Mouse (Mus musculus): ENCODE data around the gene Klhl12.
"Not testable (repeated sequence)": the region's sequence is repeated elsewhere in the genome, so short reads cannot be mapped to it uniquely, and the experiment has no call there.

Klhl12 gene

GRCm38 (mm10) chr1:134454904-134455824 is at the start of gene Klhl12:
Klhl12 (plus strand) TSS chr1:134455531.
- peak; percentile 95 to 97 for DNase-seq (ENCODE audit: low spot score in 2 of 2)

- DNase-seq (ENCODE audit: low spot score in 2 of 2), result no peak
Measured at GRCm38 (mm10) chr1:134406414-134406771, 48.9 kb upstream of the Klhl12 start.

GRCm38 (mm10) chr1:134408080-134408479 is 47.3 kb upstream of the Klhl12 start:
- no peak for DNase-seq (ENCODE audit: low spot score in 2 of 2)

- DNase-seq (ENCODE audit: low spot score in 2 of 2), result no peak
Measured at GRCm38 (mm10) chr1:134411706-134412629, 43.4 kb upstream of the Klhl12 start.

GRCm38 (mm10) chr1:134414038-134414437 is 41.3 kb upstream of the Klhl12 start:
- no peak for DNase-seq (ENCODE audit: low spot score in 2 of 2)

- DNase-seq (ENCODE audit: low spot score in 2 of 2), result no peak
Measured at GRCm38 (mm10) chr1:134414501-134415167, 40.7 kb upstream of the Klhl12 start.

GRCm38 (mm10) chr1:134415168-134415831 is 40.0 kb upstream of the Klhl12 start, which contains the start of gene Adipor1:
Adipor1 (plus strand) TSS chr1:134415378.
- peak; percentile 88 to 92 for DNase-seq (ENCODE audit: low spot score in 2 of 2)

GRCm38 (mm10) chr1:134418414-134418975 is 36.8 kb upstream of the Klhl12 start:
- DNase-seq (ENCODE audit: low spot score in 2 of 2), result no peak

GRCm38 (mm10) chr1:134419176-134419575 is 36.2 kb upstream of the Klhl12 start:
- no peak for DNase-seq (ENCODE audit: low spot score in 2 of 2)

- DNase-seq (ENCODE audit: low spot score in 2 of 2), result no peak
Measured at GRCm38 (mm10) chr1:134419751-134420458, 35.4 kb upstream of the Klhl12 start.

GRCm38 (mm10) chr1:134423911-134424310 is 31.4 kb upstream of the Klhl12 start:
- no peak for DNase-seq (ENCODE audit: low spot score in 2 of 2)

- no peak for DNase-seq (ENCODE audit: low spot score in 2 of 2)
Measured at GRCm38 (mm10) chr1:134426289-134426688, 29.0 kb upstream of the Klhl12 start.

GRCm38 (mm10) chr1:134433002-134433401 is 22.3 kb upstream of the Klhl12 start:
- no peak for DNase-seq (ENCODE audit: low spot score in 2 of 2)

GRCm38 (mm10) chr1:134433473-134433872 is 21.9 kb upstream of the Klhl12 start:
- DNase-seq (ENCODE audit: low spot score in 2 of 2), result no peak

GRCm38 (mm10) chr1:134435414-134435813 is 19.9 kb upstream of the Klhl12 start:
- peak in 1 of 2 experiments; percentile 41 for DNase-seq (ENCODE audit: low spot score in 2 of 2)

- DNase-seq (ENCODE audit: low spot score in 2 of 2), result no peak
Measured at GRCm38 (mm10) chr1:134440437-134440836, 14.9 kb upstream of the Klhl12 start.

GRCm38 (mm10) chr1:134441737-134442136 is 13.6 kb upstream of the Klhl12 start:
- DNase-seq (ENCODE audit: low spot score in 2 of 2), result not testable (repeated sequence)

- DNase-seq (ENCODE audit: low spot score in 2 of 2), result no peak
Measured at GRCm38 (mm10) chr1:134442394-134442793, 12.9 kb upstream of the Klhl12 start.

GRCm38 (mm10) chr1:134443288-134443687 is 12.0 kb upstream of the Klhl12 start:
- DNase-seq (ENCODE audit: low spot score in 2 of 2), result not testable (repeated sequence)

- DNase-seq (ENCODE audit: low spot score in 2 of 2), result no peak
Measured at GRCm38 (mm10) chr1:134445418-134445817, 9.9 kb upstream of the Klhl12 start.

Data from thymus, postnatal 10 days (tissue).